Mouse (Mus musculus): Measurements from ENCODE around the gene Aktip. TPM values are rescaled to one million over a fixed set of nuclear protein-coding genes. Genes with fewer than 3 reads are reported as not detected.
A peak's percentile ranks its signal among the peaks of the same experiment; 100 is the strongest.

The Aktip gene
- polyA plus RNA-seq, 1 experiment from 2014 or later, result 7.6 TPM

GRCm38 (mm10) chr8:91081911-91082310, 117.9 kb downstream of the Aktip start:
- no peak overlapping the region for H3K4me3 ChIP-seq (replicated peaks)
- no peak overlapping the region; the same call in 1 of the 2 replicates for H3K9ac ChIP-seq
- ATAC-seq (ENCODE audit: low read depth) (0 out of 2 replicates have a peak, but pooled peaks have one; percentile 41), DNase-seq (no peak)
- peaks cover 24% of the 10 kb centered on the region for H3K36me3 ChIP-seq
- H3K4me1 ChIP-seq (replicated peaks), result peaks cover 7% of the 10 kb centered on the region
- H3K4me2 ChIP-seq, result no peak overlapping the region
- H3K27me3 ChIP-seq, result no peaks in the 10 kb centered on the region
- no peak overlapping the region; the same call in 1 of the 2 replicates for H3K27ac ChIP-seq
- H3K9me3 ChIP-seq (replicated peaks), result no peaks in the 10 kb centered on the region
- WGBS (ENCODE audit: insufficient replicate concordance), result 33% methylated on average over 7 of the region's 7 CpGs

GRCm38 (mm10) chr8:91079678-91080077, 120.1 kb downstream of the Aktip start:
- no peak for ATAC-seq (ENCODE audit: low read depth)
- 77% methylated on average over 2 of the region's 2 CpGs for WGBS (ENCODE audit: insufficient replicate concordance)
- Histone ChIP-seq H3K27ac (no peak overlapping the region), H3K9ac (no peak overlapping the region), H3K27me3 (no peaks in the 10 kb centered on the region), H3K4me1 (replicated peaks) (peaks cover 7% of the 10 kb centered on the region), H3K4me2 (no peak overlapping the region), H3K4me3 (replicated peaks) (no peak overlapping the region), H3K9me3 (replicated peaks) (no peaks in the 10 kb centered on the region), H3K36me3 (peaks cover 21% of the 10 kb centered on the region)
- no peak for DNase-seq

GRCm38 (mm10) chr8:91077077-91077867, 122.5 kb downstream of the Aktip start:
- ATAC-seq (ENCODE audit: low read depth), result peak; percentile 59; the same call in 1 of the 2 replicates
- no peak overlapping the region for H3K9ac ChIP-seq

GRCm38 (mm10) chr8:91070275-91070859, 129.4 kb downstream of the Aktip start:
- H3K4me1 ChIP-seq (replicated peaks), result peaks cover 22% of the 10 kb centered on the region
- no peaks in the 10 kb centered on the region for H3K9me3 ChIP-seq (replicated peaks)
- peak overlapping the region; percentile 79 for H3K4me2 ChIP-seq
- DNase-seq (peak; percentile 72), ATAC-seq (ENCODE audit: low read depth) (peak; percentile 80)
- peak overlapping the region; percentile 91 for H3K4me3 ChIP-seq (replicated peaks)
- H3K27me3 ChIP-seq, result no peaks in the 10 kb centered on the region
- peak overlapping the region; percentile 88 for H3K27ac ChIP-seq
- under 1% methylated on average over 34 of the region's 34 CpGs for WGBS (ENCODE audit: insufficient replicate concordance)
- H3K9ac ChIP-seq, result peak overlapping the region; percentile 89
- peaks cover 5% of the 10 kb centered on the region for H3K36me3 ChIP-seq

More at GRCm38 (mm10) chr8:91077077-91077867, 122.5 kb downstream of the Aktip start:
- Histone ChIP-seq H3K9me3 (replicated peaks) (no peaks in the 10 kb centered on the region), H3K36me3 (peaks cover 23% of the 10 kb centered on the region), H3K27me3 (no peaks in the 10 kb centered on the region), H3K4me1 (replicated peaks) (peaks cover 7% of the 10 kb centered on the region), H3K27ac (no peak overlapping the region), H3K4me3 (replicated peaks) (no peak overlapping the region), H3K4me2 (no peak overlapping the region)
- 55% methylated on average over 12 of the region's 12 CpGs for WGBS (ENCODE audit: insufficient replicate concordance)
- DNase-seq, result no peak

- DNase-seq, result peak; percentile 89
- peak; percentile 94 for ATAC-seq (ENCODE audit: low read depth)
- H3K9ac ChIP-seq, result peak within 1 kb of the TSS; percentile 89
- peak within 1 kb of the TSS; percentile 88 for H3K27ac ChIP-seq
- 1% methylated on average over 25 of the region's 25 CpGs for WGBS (ENCODE audit: insufficient replicate concordance)
- H3K4me1 ChIP-seq (replicated peaks), result peaks cover 27% of the 10 kb centered on the region
- peak within 1 kb of the TSS; percentile 79 for H3K4me2 ChIP-seq
- H3K27me3 ChIP-seq, result no peaks in the 10 kb centered on the region
- H3K36me3 ChIP-seq, result 0 out of 2 replicates have a peak, but pooled peaks cover 3% of the 10 kb centered on the region
- H3K4me3 ChIP-seq (replicated peaks), result peak within 1 kb of the TSS; percentile 91
- no peaks in the 10 kb centered on the region for H3K9me3 ChIP-seq (replicated peaks)
Measured at GRCm38 (mm10) chr8:91069834-91070233, 129.9 kb downstream of the Aktip start, which contains the start of gene Rbl2. Gene Rbl2 (plus strand): TSS chr8:91070057.

GRCm38 (mm10) chr8:91069407-91069806, 130.4 kb downstream of the Aktip start:
- Histone ChIP-seq H3K27ac (0 out of 2 replicates have a peak overlapping the region, but pooled peaks have one; percentile 31), H3K4me3 (replicated peaks) (peak overlapping the region; percentile 91), H3K36me3 (no peaks in the 10 kb centered on the region), H3K27me3 (no peaks in the 10 kb centered on the region), H3K9me3 (replicated peaks) (no peaks in the 10 kb centered on the region), H3K4me1 (replicated peaks) (peaks cover 27% of the 10 kb centered on the region), H3K9ac (peak overlapping the region; percentile 89; the same call in 1 of the 2 replicates), H3K4me2 (peak overlapping the region; percentile 79)
- ATAC-seq (ENCODE audit: low read depth) (peak; percentile 27), DNase-seq (no peak)
- 3% methylated on average over 10 of the region's 10 CpGs for WGBS (ENCODE audit: insufficient replicate concordance)

- no peak for DNase-seq
Measured at GRCm38 (mm10) chr8:91065179-91065578, 134.6 kb downstream of the Aktip start.

More at GRCm38 (mm10) chr8:91065179-91065578, 134.6 kb downstream of the Aktip start:
- no peak overlapping the region for H3K4me2 ChIP-seq
- H3K36me3 ChIP-seq, result no peaks in the 10 kb centered on the region
- peaks cover 24% of the 10 kb centered on the region for H3K4me1 ChIP-seq (replicated peaks)
- no peaks in the 10 kb centered on the region for H3K9me3 ChIP-seq (replicated peaks)
- H3K4me3 ChIP-seq (replicated peaks), result no peak overlapping the region
- no peak for ATAC-seq (ENCODE audit: low read depth)
- no peaks in the 10 kb centered on the region for H3K27me3 ChIP-seq
- H3K9ac ChIP-seq, result no peak overlapping the region
- H3K27ac ChIP-seq, result no peak overlapping the region
- 33% methylated on average over 4 of the region's 4 CpGs for WGBS (ENCODE audit: insufficient replicate concordance)

Other genes with a start within 250 kb of the Aktip start
- gene Rbl2, start 129.9 kb downstream of the Aktip start, polyA plus RNA-seq (2015; fragmentation: Nextera tagmentation; extraction: Ambion mirVana), result 5.0 and 7.4 TPM in 2 replicates
- 4.2 and 4.8 TPM in 2 replicates for gene Rpgrip1l, start 113.3 kb upstream of the Aktip start, polyA plus RNA-seq (2015; fragmentation: Nextera tagmentation; extraction: Ambion mirVana)
- gene Fto, start 113.5 kb upstream of the Aktip start, polyA plus RNA-seq (2015; fragmentation: Nextera tagmentation; extraction: Ambion mirVana), result 16.4 and 20.8 TPM in 2 replicates

All from liver, embryonic 13.5 days (tissue).